Mouse (Mus musculus) lung, postnatal 4 days (tissue): ENCODE measurements around the gene Sema6b.

Source experiments
- DNase-seq, 2 experiments: peaks; one replicate each; pipeline ENCODE4 v3.0.0; 2021

Gene Sema6b

DNA sequence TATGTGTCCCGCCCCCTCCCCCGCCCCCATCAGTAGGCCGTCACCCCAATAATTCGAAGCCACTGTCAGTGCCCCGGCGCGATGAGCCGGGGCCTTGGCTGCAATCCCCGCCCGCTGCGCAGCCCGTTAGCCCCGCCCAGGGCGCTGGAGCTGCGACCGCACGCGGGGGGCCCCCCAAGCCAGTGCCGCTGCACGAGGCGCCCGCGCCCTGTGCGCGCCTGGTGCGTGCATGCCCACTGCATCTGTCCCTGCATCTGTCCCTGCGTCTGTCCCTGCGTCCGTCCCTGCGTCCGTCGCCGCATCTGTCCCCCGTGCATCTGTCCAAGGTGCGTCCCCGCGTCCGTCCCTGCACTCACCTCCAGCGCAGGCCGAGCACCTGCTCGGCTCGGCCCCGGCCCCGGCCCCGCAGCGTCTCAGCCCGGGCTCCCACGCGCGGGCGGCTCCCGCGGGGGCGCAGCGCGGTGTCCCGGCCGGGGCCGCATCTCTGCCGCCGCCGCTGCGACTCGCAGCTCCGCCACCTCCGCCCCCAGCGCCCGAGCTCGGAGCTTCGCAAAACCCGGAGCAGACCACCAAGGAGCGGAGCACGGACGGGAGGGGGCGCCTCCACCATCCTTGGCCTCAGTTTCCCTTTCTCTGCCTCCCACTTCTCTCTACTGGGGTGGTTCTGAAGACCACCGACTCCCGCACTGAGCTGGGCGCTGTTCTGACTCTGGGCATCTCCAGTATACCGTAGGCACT is at the start of gene Sema6b:
Gene Sema6b, minus strand, starts transcription at position 486 of the 738 bp plus-strand sequence.
- DNase-seq: peak; percentile 65 to 76

DNA sequence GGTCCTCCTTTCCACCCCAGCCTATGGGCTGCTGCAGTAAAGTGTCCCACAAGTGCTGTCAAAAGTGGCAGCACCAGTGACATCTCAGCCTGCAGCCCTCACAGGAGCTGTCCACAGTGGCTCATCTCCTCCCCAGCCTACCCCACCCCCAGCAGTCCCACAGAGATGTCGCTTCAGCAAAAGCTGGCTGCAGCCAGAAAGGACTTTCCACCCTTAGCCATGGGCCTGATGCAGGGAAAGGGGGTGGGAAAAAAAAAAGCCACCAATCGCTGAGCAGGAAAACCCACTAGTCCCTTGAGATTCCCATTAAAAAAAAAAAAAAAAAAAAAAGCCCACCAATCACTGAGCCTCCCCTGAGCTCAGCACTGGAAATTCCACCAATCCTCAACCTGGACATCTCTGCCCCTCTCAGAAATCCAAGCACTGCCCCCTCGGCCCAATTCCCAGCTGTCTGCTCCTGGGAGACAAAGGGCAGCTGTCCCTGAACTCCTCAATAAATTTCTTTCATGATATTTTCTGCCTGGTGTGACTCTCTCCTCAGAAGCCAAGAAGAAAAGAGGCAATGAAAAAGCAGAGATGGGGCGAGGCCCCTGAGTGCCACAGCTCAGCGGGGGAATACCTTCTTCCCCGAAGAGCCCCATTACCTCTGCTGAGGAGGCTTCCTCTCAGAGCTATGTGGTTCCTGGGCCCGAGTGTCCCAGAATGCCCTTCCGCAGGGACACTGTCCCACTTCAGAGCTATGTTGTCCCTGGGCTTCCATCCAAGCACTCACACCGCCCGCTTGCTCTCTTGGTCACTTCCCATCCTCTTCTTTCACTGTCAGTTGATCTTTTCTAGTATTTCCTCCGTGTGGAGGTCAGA is 45.4 kb upstream of the Sema6b start:
- DNase-seq: peak; percentile 55 to 83

DNA sequence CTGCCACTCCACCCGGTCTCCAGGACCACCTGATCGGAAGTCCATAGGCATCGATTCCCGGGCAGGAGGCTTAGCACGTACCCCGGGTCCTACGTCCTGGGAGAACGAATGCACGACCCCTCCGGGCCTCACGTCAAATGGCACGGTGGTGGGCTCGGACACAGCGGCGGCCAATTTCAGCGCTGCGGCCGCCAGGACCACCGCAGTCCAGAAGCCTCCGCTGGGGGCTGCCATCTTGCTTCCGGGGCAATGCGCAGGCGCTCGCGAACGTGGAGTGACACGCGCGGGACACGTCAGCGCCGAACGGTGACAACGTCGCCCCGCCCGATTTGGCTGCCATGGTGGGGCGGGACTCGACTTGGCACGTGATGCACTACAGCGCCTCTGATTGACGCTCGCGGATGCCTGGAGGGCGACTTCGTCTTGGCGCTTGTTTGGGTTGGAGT is 43.5 kb upstream of the Sema6b start, which contains the start of gene Mydgf:
Gene Mydgf, minus strand, starts transcription at position 263 of the 446 bp plus-strand sequence.
- peak; percentile 96 to 97 for DNase-seq

DNA sequence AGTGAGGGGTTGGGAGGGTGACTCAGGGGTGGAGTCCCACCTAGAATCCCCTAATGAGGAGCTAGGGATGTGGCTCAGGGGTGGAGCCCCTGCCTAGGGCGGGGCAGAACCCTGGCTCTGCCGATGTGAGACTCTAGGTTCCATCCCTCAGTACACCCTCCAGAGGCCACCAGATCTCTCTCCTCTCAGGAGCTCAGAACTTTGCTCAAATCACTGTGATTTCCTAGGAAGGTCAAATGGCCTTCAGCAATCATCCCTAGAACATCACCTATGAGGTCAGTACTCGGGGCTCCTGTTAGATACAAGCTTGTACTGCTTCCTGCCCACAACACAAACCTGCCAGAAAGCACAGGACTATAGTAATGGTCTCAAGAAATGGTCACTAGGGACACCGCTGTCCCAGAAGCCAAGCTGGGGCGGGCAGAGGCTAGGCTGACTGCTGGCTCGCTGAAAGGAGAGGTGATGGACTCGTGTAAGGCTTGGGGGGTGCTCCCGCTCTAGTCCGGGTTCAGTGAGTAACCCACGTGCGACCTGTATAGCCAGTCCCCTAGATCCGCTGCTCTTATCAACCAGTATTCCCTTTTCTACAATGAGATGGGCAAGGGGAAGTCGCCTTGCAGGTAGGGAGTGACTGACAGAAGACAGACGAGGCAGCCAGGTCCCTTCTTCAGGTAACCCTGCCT is 43.0 kb upstream of the Sema6b start:
- DNase-seq: no peak

DNA sequence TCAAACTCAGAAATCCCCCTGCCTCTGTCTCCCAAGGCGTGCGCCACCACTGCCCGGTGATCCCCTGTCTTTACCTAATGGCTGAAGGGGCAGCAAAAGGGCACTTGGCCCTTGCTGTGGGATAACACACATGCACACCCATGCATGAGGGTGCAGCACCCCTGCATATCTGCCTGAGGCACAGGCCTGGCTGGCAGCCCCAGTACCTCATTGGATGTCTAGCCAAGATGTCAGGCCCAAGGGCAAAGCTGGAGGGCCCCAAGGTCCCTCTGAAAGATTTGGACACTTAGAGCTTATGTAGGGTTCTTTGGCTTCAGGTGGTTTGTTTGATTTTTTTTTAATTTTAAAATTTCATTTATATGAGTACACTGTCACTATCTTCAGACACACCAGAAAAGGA is 35.3 kb upstream of the Sema6b start:
- DNase-seq: no peak

DNA sequence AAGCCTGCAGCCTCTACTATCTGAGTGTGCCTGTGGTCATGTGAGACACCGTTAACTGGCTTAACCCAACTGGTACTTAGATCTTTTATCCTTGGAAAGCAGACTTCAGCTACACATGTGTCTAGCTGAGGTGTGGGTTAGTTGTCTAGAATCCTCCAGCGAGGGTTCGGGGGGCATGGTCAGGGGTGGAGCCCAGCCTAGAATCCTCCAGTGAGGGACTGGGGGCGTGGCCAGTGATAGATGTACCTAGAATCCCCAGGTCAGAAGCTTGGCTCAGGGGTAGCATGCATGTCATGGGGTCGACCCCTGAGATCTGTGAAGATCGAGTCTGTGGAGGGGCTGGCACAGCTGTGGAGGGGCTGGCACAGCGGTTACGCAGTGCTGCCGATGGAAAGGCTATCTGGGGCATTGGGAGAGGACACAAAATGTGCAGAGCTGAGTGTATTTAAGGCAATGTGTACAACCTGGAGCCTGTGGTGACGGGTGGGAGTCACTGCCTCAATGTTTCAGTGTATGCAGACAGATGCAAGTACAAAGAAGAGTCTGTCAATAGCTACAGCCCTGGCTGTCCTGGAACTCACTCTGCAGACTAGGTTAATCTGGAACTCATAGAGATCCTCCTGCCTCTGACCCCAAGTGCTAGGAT is 33.4 kb upstream of the Sema6b start:
- no peak for DNase-seq

DNA sequence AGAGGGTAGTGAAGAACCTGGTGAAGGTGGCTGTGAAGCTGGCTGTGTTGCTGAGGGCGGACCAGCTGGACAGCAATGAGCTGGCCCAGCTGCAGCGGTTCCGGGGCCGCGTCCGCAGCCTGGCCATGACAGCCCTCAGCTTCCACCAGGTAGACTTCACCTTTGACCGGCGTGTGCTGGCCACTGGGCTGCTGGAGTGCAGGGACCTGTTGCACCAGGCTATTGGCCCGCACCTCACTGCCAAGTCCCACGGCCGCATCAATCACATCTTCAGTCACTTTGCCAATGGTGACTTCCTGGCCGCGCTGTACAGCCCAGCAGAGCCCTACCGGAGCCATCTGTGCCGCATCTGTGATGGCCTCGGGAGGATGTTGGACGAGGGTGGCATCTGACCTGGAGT is 31.7 kb upstream of the Sema6b start:
- no peak for DNase-seq

DNA sequence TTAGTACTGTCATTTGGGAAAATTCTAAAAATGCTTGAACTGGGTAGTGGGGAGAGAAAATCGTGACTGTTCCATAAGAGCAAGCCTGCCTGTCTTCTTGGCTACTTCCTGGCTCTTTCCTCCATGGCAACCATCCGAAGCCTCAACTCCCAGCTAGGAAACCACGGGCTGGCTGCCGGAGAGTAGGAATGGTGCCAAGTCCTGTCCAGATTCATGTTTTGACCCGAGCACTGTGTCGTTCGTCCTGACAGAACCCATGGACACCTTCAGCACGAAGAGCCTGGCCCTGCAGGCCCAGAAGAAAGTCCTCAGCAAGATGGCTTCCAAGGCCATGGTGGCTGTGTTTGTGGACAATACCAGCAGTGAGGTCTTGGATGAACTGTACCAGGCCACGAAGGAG is 31.3 kb upstream of the Sema6b start:
- DNase-seq: no peak

DNA sequence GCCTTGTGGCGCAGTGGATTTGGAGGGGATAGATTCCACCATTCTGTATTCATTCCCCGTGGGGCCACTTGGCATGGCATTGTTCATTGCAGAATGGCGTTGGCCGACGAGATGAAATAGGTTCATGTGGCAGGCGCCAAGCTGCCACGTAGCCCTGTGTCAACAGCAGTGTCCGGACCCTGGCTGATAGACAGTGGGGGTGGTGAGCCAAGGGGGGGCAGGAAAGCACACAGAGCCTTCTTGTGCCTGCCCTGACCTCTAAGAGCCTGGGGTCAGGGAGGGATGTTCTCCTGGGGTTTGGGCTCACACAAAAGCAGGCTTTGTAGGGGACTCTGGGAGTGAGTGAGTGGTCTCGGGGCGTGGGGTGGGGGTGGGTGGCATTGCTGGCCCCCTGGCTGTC is 30.5 kb upstream of the Sema6b start:
- DNase-seq: no peak

DNA sequence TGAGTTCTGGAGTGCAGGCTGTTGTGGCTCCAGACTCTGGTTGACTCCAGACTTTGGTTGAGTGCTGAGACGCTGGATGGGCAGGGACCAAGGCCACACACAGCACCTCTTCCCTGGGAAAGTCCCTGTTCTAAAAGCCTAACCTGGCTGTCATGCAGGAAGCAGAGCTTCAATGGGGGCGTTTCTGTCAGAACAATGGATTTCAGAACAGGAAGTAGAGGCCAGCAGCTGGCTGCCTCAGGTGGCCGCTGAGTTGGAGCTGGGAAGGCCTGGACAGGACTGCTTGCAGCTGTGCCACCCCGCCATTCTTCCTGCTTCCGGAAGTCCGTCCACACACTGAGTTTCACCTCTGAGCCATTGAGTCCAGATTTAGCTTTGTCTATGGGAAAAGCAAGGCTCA is 29.7 kb upstream of the Sema6b start:
- DNase-seq: peak; percentile 23 to 37

DNA sequence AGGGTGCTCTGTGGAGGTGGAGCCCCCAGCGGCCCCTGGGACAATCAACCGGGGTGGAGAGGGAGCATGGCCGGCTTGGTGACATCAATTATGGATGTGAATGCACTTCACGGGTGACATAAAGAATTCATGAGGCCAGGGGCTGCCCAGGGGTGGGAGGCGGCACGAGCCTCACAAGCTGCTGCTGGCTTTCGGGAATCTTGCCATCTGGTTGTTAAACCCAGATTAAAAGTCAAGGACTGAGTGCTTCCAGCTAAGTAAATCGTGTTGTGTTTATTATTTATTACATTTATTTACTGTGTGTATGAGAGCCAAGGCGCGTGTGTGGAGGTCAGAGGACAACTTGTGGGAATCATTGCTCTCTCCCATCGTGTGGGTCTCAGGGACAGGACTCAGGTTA is 25.5 kb upstream of the Sema6b start:
- no peak for DNase-seq

DNA sequence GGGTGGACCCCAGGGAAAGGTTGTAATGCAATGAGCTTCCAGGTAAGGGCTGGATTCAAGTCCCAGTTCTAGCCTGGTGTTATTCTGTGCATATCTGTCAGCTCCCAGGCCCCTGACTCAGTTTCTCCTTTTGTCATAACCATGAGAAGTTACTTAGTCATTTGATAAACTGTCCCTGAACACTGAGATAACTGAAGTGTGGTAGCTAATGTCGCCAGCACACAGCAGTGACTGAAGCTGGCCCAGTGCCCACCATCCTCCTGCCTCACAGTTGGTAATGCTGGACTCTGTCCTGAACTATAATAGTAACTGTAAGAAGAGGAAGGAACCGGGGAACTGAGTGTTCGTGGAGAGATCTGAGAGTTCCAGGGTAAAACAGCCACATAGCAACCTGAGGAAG is 24.4 kb upstream of the Sema6b start:
- DNase-seq: no peak

DNA sequence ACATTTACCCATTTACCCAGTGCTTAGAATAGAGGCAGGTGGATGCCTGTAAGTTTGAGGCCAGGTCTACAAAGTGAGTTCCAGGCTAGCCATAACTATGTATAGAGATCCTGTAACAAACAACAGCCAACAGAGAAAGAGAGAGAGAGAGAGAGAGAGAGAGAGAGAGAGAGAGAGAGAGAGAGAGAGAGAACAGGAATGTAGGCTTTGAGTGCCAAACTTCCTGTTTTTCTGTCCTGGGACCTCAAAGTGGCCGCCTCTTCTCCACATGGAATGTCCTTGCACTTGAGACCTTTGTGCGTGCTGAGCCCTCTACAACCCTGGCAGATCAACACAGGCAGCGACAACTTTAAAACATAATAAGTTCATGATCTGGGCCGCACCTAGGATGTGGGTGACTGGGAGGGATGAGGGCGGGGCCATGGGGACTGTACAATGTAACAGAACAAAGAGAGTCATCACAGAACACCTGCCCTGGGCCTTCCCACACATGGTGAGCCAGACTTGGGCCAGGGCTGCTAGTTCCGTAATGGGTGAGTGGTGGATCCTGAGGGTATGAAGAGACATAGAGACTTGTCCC is 23.5 kb upstream of the Sema6b start:
- peak; percentile 45 to 57 for DNase-seq

DNA sequence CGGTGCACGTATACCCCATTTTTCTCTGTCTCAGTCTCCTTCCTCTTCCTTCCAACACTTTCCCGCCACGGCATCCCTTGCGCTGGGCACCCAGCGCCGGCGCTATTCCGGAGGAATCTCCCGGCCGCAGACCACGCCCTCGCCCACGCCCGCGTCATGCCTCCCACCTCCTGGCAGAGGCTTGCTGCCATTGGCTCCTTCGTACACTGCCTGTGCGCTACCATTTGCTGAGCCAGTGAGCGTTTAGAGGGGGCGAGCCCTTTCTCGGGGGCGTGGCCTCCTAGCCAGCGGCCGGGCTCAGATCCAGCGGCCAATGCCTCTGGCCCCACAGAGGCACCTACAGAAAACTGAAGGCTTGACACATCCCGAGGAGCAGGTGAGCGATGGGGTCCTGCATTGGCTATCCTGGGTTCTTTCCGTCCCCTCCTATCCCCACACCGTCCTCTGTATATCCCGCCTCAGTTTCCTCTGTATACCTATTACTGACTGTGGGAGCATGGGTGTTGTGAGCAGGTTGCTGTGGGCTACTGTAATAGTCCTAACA is 22.2 kb upstream of the Sema6b start, which contains the start of gene Tnfaip8l1:
Gene Tnfaip8l1, plus strand, starts transcription at position 247 of the 544 bp plus-strand sequence.
- DNase-seq: peak; percentile 97 to 98

DNA sequence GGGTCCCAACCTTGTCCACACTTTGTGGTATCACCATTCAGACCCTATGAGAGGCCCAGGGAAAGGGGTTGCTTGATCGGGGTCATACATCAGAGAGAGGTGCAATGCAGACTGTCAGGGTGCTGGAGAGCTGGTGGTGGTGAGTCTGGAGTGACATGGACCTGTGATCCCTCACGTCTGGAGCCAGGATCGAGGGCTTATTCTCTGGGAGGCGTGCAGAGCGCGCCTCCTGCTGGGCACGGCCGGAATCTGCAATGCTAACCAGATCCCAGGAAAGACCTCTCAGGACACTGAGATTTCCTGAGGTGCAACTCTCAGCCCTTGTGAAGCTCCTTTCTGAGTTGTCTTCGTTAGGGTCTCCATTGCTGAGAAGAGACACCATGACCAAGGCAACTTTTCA is 19.6 kb upstream of the Sema6b start:
- peak; percentile 70 to 76 for DNase-seq

DNA sequence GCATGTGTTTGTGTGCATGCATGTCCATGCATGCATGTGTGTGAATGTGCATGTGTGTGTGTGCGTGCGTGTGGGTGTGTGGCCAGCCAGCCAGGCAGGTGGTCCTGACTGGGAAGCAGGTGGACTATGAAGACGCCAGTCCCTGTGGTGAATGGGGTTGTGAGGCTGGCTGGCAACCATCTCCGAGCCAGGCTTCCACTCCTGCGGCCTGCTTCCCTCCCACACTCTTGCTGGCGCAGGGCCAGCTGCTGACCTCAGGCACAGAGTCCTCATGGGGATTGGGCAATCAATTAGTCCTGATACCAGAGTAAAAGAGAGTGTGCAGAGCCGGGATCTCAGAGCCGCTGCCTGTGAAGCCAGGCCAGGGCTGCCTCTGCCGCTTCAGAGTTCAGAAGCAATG is 13.5 kb upstream of the Sema6b start:
- DNase-seq: peak; percentile 79 to 84

DNA sequence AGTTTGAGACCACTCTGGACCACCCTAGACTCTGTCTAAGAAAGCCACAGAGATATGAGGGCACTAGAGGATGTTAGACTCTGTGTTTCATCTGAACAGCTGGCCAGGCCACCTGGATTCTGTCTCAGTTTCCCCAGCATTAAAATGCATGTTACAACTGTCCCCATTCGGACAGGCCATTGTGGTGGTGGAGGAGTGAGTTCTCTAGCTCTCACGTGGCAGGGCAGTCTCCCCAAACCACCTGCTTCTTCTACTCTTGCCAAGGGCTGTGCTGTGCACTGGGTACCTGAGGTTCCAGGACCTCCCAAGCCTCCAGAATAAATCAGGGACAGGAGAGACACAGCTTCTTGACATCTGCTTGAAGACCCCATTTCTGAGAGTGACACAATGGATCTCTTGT is 9.8 kb upstream of the Sema6b start:
- DNase-seq: no peak

DNA sequence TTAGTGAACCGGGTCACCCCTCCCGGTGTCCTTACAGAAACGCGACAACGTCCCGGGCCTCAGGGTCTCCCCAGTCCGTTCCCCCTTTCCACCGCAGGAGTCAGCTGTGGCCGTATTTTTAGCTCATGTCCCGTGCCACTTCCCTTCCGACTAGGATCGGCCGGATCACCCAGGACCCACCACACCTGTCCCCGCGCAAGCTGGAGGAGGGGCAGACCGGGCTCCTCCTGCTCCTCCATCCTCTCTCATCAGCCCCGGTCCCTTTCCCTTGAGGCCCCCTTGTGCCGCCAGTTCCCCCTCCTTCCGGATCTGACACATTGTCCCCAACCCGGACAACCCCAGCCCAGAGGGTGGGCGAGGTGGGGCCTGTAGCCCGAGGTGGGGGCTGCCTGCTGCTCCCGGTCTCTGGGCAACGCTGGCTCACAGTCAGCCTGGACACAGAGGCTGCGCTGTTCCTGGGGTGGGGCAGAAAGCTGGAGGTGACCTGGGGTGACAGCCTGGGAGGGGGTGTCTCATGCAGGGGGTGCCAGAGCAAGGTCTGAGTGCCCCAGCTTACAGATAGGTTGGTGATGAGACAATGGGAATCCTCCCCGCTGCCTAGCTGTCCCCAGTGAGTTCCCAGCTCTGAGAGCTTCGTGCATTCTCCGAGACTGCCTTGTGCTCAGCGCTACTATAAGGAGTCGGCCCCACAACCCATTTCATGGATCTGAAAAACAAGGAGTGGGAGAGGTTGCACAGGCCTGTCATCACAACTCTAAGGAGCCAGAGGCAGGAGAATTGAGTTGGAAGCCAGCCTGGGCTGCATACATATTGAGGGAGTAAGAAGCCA is 8.9 kb upstream of the Sema6b start:
- DNase-seq: no peak

DNA sequence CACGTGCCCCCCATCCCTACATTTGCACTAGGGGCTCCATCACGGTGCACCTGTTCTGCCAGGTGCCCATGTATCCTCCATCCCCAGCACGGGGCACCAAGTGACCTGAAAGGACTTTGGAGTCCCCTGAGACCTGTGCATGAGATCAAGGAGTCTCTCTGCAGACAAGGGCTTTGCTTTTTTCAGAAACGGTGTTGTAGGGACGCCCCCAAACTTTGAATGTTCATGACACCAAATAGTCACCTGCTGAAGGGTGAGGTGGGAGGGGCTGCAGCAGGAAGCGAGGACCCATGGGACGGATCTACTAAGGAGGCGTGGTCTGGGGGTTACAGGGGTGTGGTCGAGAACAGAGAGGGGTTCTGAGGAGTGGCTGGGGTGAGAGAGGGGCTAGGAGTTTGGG is 8.1 kb upstream of the Sema6b start:
- no peak for DNase-seq

DNA sequence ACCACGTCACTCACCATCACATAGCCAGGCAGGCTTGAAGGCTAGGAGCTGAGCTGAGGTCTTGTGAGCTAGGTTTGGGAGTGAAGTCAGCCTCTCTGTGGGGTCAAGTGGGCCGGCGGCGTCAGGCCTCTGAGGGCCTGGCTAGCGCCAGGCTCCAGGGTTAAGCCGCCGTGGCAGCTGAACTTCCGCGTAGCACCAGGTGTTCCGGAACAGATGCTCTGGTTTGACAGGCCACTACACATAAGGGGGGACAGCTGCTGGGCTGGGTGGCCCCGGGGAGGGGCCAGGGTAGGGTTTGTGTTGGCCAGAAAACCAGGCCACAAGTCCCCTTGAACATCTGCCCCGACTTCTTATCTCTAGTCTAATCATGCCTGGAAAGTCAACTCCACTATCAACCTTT is 7.3 kb upstream of the Sema6b start:
- DNase-seq: no peak

DNA sequence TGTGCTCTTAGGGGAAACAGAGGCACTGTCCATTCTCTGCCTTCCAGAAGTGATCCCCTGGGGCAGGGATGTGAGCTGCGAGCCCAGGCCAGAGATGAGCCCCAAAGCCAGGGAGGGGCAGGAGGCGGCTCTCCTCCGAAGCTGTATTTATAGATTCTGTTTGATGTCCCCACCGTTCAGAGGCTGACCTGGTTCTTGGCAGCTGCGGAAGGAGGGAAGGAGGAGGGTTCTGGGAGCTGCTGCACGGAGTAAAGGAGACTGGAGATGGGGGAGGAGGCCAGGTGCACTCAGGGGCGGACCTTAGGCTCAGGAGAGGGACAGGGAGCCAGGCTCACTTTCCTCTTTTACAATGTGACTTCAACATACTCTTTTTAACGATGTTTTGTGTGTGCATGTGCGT is 6.0 kb upstream of the Sema6b start:
- no peak for DNase-seq
